Mouse (Mus musculus) kidney, adult 8-10 months (tissue): Measurements from ENCODE around the gene Car11.

Source experiments
- DNase-seq, 2 experiments: peaks; one replicate each; pipeline ENCODE4 v3.0.0; 2022

The Car11 gene

DNA sequence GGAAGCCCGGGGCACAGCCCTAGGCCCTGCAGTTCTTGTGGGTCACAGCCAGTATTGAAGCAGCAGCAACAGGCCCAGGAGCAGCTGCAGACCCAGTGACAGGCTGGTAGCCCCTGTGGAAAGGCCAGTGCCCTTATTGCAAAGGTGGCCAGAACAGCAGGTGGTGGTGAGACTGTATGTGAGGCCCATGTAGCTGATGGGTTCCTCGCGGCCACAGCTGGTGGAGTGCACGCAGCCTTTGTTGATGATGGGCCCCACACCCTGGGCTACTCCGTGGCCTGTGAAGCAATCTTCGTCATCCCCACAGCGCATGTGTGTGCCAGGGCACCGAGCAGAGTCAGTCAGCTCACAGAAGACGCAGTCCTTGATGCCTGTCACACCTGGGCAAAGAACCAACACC lies 25.5 kb downstream of the Car11 start:
- DNase-seq = no peak

- DNase-seq = no peak
Observed at GRCm38 (mm10) chr7:45725713-45726112, 26.1 kb downstream of the Car11 start, which contains the start of gene Spaca4. Spaca4 (minus strand) TSS chr7:45725813.

GRCm38 (mm10) chr7:45726419-45726818 lies 26.8 kb downstream of the Car11 start:
- DNase-seq = no peak

DNA sequence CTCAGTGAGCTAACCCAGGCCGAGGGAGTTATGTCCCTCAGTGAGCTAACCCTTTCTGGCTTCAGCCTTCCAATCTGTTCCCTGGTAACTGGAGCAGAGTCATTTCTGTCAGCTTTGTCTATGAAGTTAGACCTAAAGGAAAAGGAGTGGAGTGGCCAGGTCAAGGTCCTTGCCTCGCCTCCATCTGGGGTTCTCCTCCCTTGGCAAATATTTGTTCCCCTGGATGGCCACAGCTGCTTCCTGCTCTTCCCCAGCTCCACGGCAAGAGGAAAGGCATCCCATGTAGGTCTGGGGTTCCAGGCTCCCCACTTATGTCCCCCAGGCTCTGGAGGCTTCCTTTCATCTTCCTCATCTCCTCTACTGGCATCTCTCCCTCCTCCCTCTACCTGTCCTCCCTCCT lies 28.0 kb downstream of the Car11 start:
- no peak for DNase-seq

DNA sequence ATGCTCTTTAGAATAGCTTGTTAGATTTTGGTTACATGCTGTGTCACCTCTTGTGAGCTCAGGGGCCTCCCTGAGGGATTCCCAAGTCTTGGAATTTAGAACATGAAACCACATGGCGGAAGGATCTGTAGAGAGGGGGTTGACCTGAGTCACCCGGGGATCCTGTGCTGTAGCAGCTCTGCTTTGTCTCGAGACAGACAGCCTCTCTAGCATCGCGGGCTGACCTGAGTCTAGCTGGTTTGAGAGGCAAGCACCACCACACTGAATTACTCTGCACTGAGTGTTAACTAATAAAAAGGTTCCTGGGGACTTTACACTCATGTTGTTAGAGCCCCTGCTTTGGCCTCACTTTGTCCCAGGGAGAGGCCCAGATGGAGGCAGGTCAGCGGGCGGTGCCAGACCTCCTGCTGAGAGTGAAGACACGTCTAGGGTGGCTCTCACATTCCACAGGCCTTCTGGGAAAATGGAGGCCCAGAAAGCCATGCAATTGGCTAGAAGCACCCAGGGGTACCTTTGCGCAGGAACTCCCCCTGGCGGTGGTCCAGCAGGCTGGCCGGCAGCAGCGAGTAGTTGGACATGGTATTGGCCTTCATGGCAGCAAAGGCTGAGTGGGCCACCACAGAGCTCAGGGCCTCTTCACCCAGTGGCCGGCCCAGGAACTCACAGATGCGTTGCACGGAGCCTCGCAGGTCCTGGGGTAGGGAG lies 31.2 kb downstream of the Car11 start:
- DNase-seq = peak in 1 of 2 experiments; percentile 55

GRCm38 (mm10) chr7:45733477-45733876 lies 33.8 kb downstream of the Car11 start:
- no peak for DNase-seq

DNA sequence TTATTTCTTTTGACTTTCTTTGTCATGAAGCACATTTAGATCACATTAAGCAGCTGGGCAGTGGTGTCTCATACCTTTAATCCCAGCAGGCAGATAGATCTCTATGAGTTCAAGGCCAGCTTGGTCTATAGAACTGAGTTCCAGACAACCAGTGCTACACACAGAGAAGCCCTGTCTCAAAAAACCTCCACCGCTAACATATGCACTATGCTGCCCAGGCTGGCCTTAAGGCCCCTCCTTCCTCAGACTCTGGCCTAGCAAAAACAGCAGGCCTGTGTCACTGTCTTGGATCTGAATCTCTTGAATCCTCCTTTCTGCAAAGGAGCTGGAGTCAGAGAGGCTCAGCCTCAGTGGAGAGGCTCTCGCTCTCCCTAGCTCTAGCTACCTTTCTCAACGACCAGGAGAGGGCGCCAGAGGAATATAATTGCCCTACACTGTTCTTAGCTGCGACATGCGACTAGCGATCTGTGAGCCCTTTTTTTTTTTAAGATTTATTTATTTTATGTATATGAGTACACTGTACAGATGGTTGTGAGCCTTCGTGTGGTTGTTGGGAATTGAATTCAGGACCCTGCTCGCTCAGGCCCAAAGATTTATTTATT lies 39.6 kb downstream of the Car11 start:
- peak; percentile 68 to 83 for DNase-seq

DNA sequence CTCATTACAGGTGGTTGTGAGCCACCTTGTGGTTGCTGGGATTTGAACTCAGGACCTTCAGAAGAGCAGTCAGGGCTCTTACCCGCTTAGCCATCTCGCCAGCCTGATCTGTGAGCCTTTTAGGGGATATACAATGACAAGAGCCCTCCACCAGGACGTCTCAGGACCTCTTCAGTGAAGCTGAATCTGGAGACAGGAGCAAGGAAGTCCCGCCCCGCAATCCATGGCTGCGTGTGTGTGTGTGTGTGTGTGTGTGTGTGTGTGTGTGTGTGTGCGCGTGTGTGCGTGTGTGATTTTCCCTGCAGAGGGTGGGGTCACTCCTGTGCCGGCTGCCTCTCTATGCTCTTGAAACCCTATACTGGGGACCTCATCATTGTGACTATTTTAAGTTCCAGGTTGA lies 40.2 kb downstream of the Car11 start:
- DNase-seq = no peak

DNA sequence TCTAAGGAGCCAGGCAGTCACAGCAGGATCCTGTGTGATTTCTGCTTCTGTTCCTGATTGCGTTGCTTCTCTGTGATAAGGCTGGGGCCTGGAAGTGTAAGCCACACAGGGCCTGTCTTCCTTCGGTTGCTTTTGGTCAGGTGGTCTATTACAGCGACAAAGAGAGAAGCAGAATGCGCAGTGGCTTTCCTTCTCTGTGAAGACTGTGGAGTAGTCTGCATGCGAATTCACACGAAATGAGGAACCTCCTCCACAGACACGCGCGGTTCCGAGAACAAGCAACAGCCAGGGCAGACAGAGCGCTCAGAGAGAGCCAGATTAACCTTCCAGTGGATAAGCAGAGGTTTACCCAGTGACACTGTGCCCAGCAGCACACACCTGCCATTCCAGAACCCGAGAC lies 41.7 kb downstream of the Car11 start:
- no peak for DNase-seq

DNA sequence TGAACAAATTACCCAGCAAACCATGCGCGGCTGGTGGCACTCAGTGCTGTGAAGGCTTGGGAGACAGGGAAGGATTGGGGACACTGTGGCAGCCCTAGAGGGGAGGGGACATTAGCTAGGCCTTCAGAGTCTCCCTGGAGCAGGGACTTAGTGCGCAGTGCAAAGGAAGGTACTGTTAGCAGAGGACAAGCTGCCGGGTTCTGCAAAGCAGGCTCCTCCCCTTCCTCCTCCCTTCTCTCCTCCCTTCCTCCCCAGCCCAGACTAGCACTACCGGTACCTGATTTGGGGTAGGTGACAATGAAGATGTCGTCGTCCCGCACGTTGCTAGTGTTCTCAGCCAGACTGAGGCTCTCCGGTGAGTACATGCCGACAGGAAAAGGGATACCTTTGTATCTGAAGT lies 42.1 kb downstream of the Car11 start:
- DNase-seq = no peak

- no peak for DNase-seq
Observed at GRCm38 (mm10) chr7:45742338-45742737, 42.7 kb downstream of the Car11 start.

GRCm38 (mm10) chr7:45744387-45744786 lies 44.7 kb downstream of the Car11 start:
- DNase-seq = peak; percentile 74 to 76

- DNase-seq = no peak
Observed at GRCm38 (mm10) chr7:45746518-45746917, 46.9 kb downstream of the Car11 start.

GRCm38 (mm10) chr7:45747450-45747849 lies 47.8 kb downstream of the Car11 start:
- DNase-seq = no peak

DNA sequence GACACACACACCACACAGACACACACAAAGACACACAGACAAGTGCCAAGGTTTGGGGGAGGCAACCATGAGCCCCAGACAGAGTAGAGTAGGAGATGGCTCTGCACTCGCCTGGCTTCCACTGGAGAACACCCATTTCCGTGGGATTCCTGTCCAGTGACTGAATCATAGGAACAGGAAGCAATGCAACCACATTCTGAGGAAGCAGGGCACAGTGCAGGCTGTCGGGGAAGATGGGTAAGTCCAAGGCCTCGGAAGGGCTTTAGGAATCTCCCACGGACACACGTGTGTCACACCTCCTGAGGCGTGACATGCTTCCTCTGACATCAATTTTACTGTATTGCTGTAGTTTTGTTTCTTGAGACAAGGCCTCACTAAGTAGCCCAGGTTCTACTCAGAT lies 48.5 kb downstream of the Car11 start:
- peak in 1 of 2 experiments; percentile 30 for DNase-seq

- no peak for DNase-seq
Observed at GRCm38 (mm10) chr7:45749401-45749800, 49.8 kb downstream of the Car11 start.

DNA sequence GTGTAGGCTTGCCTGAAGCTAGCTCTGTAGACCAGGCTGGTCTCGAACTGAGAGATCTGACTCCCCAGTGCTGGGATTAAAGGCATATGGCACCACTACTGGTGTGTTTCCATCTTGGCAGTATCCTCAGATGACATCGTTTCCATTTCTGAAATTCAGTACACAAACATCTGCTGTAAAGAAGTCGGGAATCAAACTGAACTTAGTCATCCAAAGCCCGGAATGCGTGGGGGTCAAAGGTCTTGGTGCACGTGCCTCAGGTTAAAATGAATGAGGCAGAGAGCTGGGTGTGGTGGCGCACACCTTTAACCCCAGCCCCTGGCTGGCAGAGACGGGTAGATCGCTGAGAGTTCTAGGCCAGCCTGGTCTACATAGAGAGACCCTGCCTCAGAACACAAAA lies 50.5 kb downstream of the Car11 start:
- DNase-seq = peak; percentile 33 to 37
